Mouse (Mus musculus): ENCODE measurements around the gene Dusp9. TPM values are rescaled to one million over a fixed set of nuclear protein-coding genes. Genes with fewer than 3 reads are reported as not detected.

Dusp9 gene
- polyA plus RNA-seq, 1 experiment from 2014 or later, result 6.0 TPM

GRCm38 (mm10) chrX:73637415-73637814, 1.8 kb upstream of the Dusp9 start:
- ATAC-seq (ENCODE audit: insufficient number of reproducible peaks, low FRiP score, low TSS enrichment, low read depth), result no peak
- Histone ChIP-seq H3K9me3 (replicated peaks) (no peaks in the 10 kb centered on the region), H3K27me3 (peaks cover 60% of the 10 kb centered on the region), H3K36me3 (no peaks in the 10 kb centered on the region), H3K4me2 (replicated peaks) (peak overlapping the region; percentile 56), H3K27ac (replicated peaks) (no peak overlapping the region), H3K9ac (no peak overlapping the region), H3K4me3 (replicated peaks) (peak overlapping the region; percentile 30), H3K4me1 (peaks cover 15% of the 10 kb centered on the region; the same call in 1 of the 2 replicates)
- 13% methylated on average over 19 of the region's 19 CpGs for WGBS

GRCm38 (mm10) chrX:73639901-73640469, 766 bp downstream of the Dusp9 start:
- Histone ChIP-seq H3K9me3 (replicated peaks) (no peaks in the 10 kb centered on the region), H3K4me3 (replicated peaks) (peak overlapping the region; percentile 38), H3K27me3 (peaks cover 49% of the 10 kb centered on the region), H3K9ac (no peak overlapping the region), H3K36me3 (no peaks in the 10 kb centered on the region), H3K27ac (replicated peaks) (no peak overlapping the region), H3K4me2 (replicated peaks) (peak overlapping the region; percentile 63), H3K4me1 (peaks cover 15% of the 10 kb centered on the region; the same call in 1 of the 2 replicates)
- no peak for ATAC-seq (ENCODE audit: insufficient number of reproducible peaks, low FRiP score, low TSS enrichment, low read depth)
- 11% methylated on average over 39 of the region's 41 CpGs for WGBS

- no peak overlapping the region for H3K4me3 ChIP-seq (replicated peaks)
- H3K9ac ChIP-seq, result no peak overlapping the region
- no peaks in the 10 kb centered on the region for H3K9me3 ChIP-seq (replicated peaks)
- no peak for ATAC-seq (ENCODE audit: insufficient number of reproducible peaks, low FRiP score, low TSS enrichment, low read depth)
- no peaks in the 10 kb centered on the region for H3K36me3 ChIP-seq
- 40% methylated on average over 4 of the region's 4 CpGs for WGBS
- peaks cover 14% of the 10 kb centered on the region; the same call in 1 of the 2 replicates for H3K27me3 ChIP-seq
- no peak overlapping the region for H3K27ac ChIP-seq (replicated peaks)
- H3K4me2 ChIP-seq (replicated peaks), result no peak overlapping the region
- peaks cover 2% of the 10 kb centered on the region; the same call in 1 of the 2 replicates for H3K4me1 ChIP-seq
Measured at GRCm38 (mm10) chrX:73645121-73645520, 5.9 kb downstream of the Dusp9 start.

GRCm38 (mm10) chrX:73650869-73651268, 11.7 kb downstream of the Dusp9 start:
- no peak for ATAC-seq (ENCODE audit: insufficient number of reproducible peaks, low FRiP score, low TSS enrichment, low read depth)
- WGBS, result 63% methylated on average over 3 of the region's 3 CpGs

GRCm38 (mm10) chrX:73653392-73653791, 14.2 kb downstream of the Dusp9 start:
- no peak for ATAC-seq (ENCODE audit: insufficient number of reproducible peaks, low FRiP score, low TSS enrichment, low read depth)
- no peak overlapping the region for H3K9ac ChIP-seq
- H3K4me1 ChIP-seq, result no peaks in the 10 kb centered on the region
- WGBS, result 78% methylated on average over 6 of the region's 6 CpGs
- no peak overlapping the region for H3K27ac ChIP-seq (replicated peaks)
- H3K4me3 ChIP-seq (replicated peaks), result no peak overlapping the region
- H3K27me3 ChIP-seq, result 0 out of 2 replicates have a peak, but pooled peaks cover 3% of the 10 kb centered on the region
- no peak overlapping the region for H3K4me2 ChIP-seq (replicated peaks)
- H3K36me3 ChIP-seq, result no peaks in the 10 kb centered on the region
- no peaks in the 10 kb centered on the region for H3K9me3 ChIP-seq (replicated peaks)

More at GRCm38 (mm10) chrX:73650869-73651268, 11.7 kb downstream of the Dusp9 start:
- Histone ChIP-seq H3K9ac (no peak overlapping the region), H3K27ac (replicated peaks) (no peak overlapping the region), H3K36me3 (no peaks in the 10 kb centered on the region), H3K4me1 (no peaks in the 10 kb centered on the region), H3K4me2 (replicated peaks) (no peak overlapping the region), H3K9me3 (replicated peaks) (no peaks in the 10 kb centered on the region), H3K27me3 (0 out of 2 replicates have a peak, but pooled peaks cover 3% of the 10 kb centered on the region), H3K4me3 (replicated peaks) (no peak overlapping the region)

- Histone ChIP-seq H3K36me3 (no peaks in the 10 kb centered on the region), H3K4me3 (replicated peaks) (no peak overlapping the region), H3K4me1 (no peaks in the 10 kb centered on the region), H3K27me3 (0 out of 2 replicates have a peak, but pooled peaks cover 3% of the 10 kb centered on the region), H3K9ac (no peak overlapping the region), H3K4me2 (replicated peaks) (no peak overlapping the region), H3K9me3 (replicated peaks) (no peaks in the 10 kb centered on the region), H3K27ac (replicated peaks) (no peak overlapping the region)
- no peak for ATAC-seq (ENCODE audit: insufficient number of reproducible peaks, low FRiP score, low TSS enrichment, low read depth)
- WGBS, result 12% methylated on average over 6 of the region's 6 CpGs
Measured at GRCm38 (mm10) chrX:73654177-73654576, 15.0 kb downstream of the Dusp9 start.

- ATAC-seq (ENCODE audit: insufficient number of reproducible peaks, low FRiP score, low TSS enrichment, low read depth), result no peak
- H3K27ac ChIP-seq (replicated peaks), result no peak overlapping the region
- H3K4me1 ChIP-seq, result no peaks in the 10 kb centered on the region
- no peaks in the 10 kb centered on the region for H3K36me3 ChIP-seq
- no peaks in the 10 kb centered on the region for H3K9me3 ChIP-seq (replicated peaks)
- H3K9ac ChIP-seq, result no peak overlapping the region
- H3K27me3 ChIP-seq, result 0 out of 2 replicates have a peak, but pooled peaks cover 3% of the 10 kb centered on the region
- WGBS, result 81% methylated on average over 3 of the region's 3 CpGs
- no peak overlapping the region for H3K4me2 ChIP-seq (replicated peaks)
- H3K4me3 ChIP-seq (replicated peaks), result no peak overlapping the region
Measured at GRCm38 (mm10) chrX:73655529-73655928, 16.3 kb downstream of the Dusp9 start.

- 44% methylated on average over 7 of the region's 7 CpGs for WGBS
Measured at GRCm38 (mm10) chrX:73658391-73658790, 19.2 kb downstream of the Dusp9 start.

GRCm38 (mm10) chrX:73658936-73659574, 19.8 kb downstream of the Dusp9 start:
- 54% methylated on average over 13 of the region's 13 CpGs for WGBS
- no peaks in the 10 kb centered on the region for H3K9me3 ChIP-seq (replicated peaks)
- H3K4me3 ChIP-seq (replicated peaks), result peak overlapping the region; percentile 48
- no peaks in the 10 kb centered on the region for H3K4me1 ChIP-seq
- no peak overlapping the region for H3K9ac ChIP-seq
- no peak overlapping the region for H3K27ac ChIP-seq (replicated peaks)
- H3K27me3 ChIP-seq, result 0 out of 2 replicates have a peak, but pooled peaks cover 3% of the 10 kb centered on the region
- ATAC-seq (ENCODE audit: insufficient number of reproducible peaks, low FRiP score, low TSS enrichment, low read depth), result 0 out of 2 replicates have a peak, but pooled peaks have one; percentile 16
- no peaks in the 10 kb centered on the region for H3K36me3 ChIP-seq
- H3K4me2 ChIP-seq (replicated peaks), result peak overlapping the region; percentile 71

More at GRCm38 (mm10) chrX:73658391-73658790, 19.2 kb downstream of the Dusp9 start:
- Histone ChIP-seq H3K4me3 (replicated peaks) (no peak overlapping the region), H3K9ac (no peak overlapping the region), H3K27ac (replicated peaks) (no peak overlapping the region), H3K9me3 (replicated peaks) (no peaks in the 10 kb centered on the region), H3K27me3 (0 out of 2 replicates have a peak, but pooled peaks cover 3% of the 10 kb centered on the region), H3K4me1 (no peaks in the 10 kb centered on the region), H3K4me2 (replicated peaks) (no peak overlapping the region), H3K36me3 (no peaks in the 10 kb centered on the region)
- ATAC-seq (ENCODE audit: insufficient number of reproducible peaks, low FRiP score, low TSS enrichment, low read depth), result no peak

GRCm38 (mm10) chrX:73659575-73660283, 20.5 kb downstream of the Dusp9 start, which contains the start of gene Pnck:
TSS of gene Pnck (minus strand) at chrX:73660117.
- H3K4me2 ChIP-seq (replicated peaks), result peak within 1 kb of the TSS; percentile 71
- H3K36me3 ChIP-seq, result no peaks in the 10 kb centered on the region
- no peak within 1 kb of the TSS for H3K9ac ChIP-seq
- H3K4me1 ChIP-seq, result no peaks in the 10 kb centered on the region
- 0 out of 2 replicates have a peak, but pooled peaks cover 3% of the 10 kb centered on the region for H3K27me3 ChIP-seq
- H3K27ac ChIP-seq (replicated peaks), result no peak within 1 kb of the TSS
- peak; percentile 44; the same call in 1 of the 2 replicates for ATAC-seq (ENCODE audit: insufficient number of reproducible peaks, low FRiP score, low TSS enrichment, low read depth)
- H3K4me3 ChIP-seq (replicated peaks), result peak within 1 kb of the TSS; percentile 48
- WGBS, result 17% methylated on average over 43 of the region's 57 CpGs
- H3K9me3 ChIP-seq (replicated peaks), result no peaks in the 10 kb centered on the region

- Histone ChIP-seq H3K36me3 (no peaks in the 10 kb centered on the region), H3K4me1 (no peaks in the 10 kb centered on the region)
- WGBS, result 46% methylated on average over 3 of the region's 3 CpGs
Measured at GRCm38 (mm10) chrX:73660284-73660665, 21.1 kb downstream of the Dusp9 start.

More at GRCm38 (mm10) chrX:73660284-73660665, 21.1 kb downstream of the Dusp9 start:
- Histone ChIP-seq H3K27ac (replicated peaks) (no peak overlapping the region), H3K4me2 (replicated peaks) (peak overlapping the region; percentile 71), H3K9ac (no peak overlapping the region), H3K9me3 (replicated peaks) (no peaks in the 10 kb centered on the region), H3K27me3 (0 out of 2 replicates have a peak, but pooled peaks cover 3% of the 10 kb centered on the region), H3K4me3 (replicated peaks) (peak overlapping the region; percentile 48)
- no peak for ATAC-seq (ENCODE audit: insufficient number of reproducible peaks, low FRiP score, low TSS enrichment, low read depth)
